Mouse (Mus musculus) myocyte (in vitro differentiated cells): Measurements from ENCODE around the gene Itpr2.

ENCODE experiments used
- CEBPB ChIP-seq: IDR thresholded peaks from 2 replicates; pipeline ENCODE4 v1.6.1; 2011; ENCODE audit warnings: mild to moderate bottlenecking, moderate library complexity; ENCODE audit not compliant: poor library complexity, insufficient read depth, severe bottlenecking
- MYOD1 ChIP-seq, 3 experiments: IDR thresholded peaks; one replicate each; pipeline ENCODE4 v1.6.1; 2011; ENCODE audit warnings: control low read depth in 2 of 3, low read depth in 2 of 3, mild to moderate bottlenecking in 2 of 3, moderate library complexity in 1 of 3; ENCODE audit not compliant: insufficient read length in 2 of 3, control insufficient read depth in 1 of 3
- MYOG ChIP-seq, 3 experiments: IDR thresholded peaks; one replicate each; pipeline ENCODE4 v1.6.1; 2011; ENCODE audit warnings: control low read depth in 2 of 3, low read depth in 2 of 3, mild to moderate bottlenecking in 2 of 3; ENCODE audit not compliant: insufficient read length in 2 of 3, control insufficient read depth in 1 of 3, insufficient read depth in 1 of 3
- POLR2A ChIP-seq: IDR thresholded peaks from one replicate; pipeline ENCODE4 v1.6.1; 2011; ENCODE audit warnings: low read depth, mild to moderate bottlenecking, control low read depth, moderate library complexity; ENCODE audit not compliant: insufficient read length
- TCF12 ChIP-seq: IDR thresholded peaks from one replicate; pipeline ENCODE4 v1.6.1; 2011; ENCODE audit warnings: mild to moderate bottlenecking, control low read depth; ENCODE audit not compliant: poor library complexity, insufficient read depth, severe bottlenecking
- TCF3 ChIP-seq: IDR thresholded peaks from one replicate; pipeline ENCODE4 v1.6.1; 2011; ENCODE audit warnings: low read depth, control low read depth; ENCODE audit not compliant: insufficient read length
- USF1 ChIP-seq: IDR thresholded peaks from one replicate; pipeline ENCODE4 v1.6.1; 2011; ENCODE audit warnings: low read depth, mild to moderate bottlenecking, control low read depth, moderate library complexity

DNA sequence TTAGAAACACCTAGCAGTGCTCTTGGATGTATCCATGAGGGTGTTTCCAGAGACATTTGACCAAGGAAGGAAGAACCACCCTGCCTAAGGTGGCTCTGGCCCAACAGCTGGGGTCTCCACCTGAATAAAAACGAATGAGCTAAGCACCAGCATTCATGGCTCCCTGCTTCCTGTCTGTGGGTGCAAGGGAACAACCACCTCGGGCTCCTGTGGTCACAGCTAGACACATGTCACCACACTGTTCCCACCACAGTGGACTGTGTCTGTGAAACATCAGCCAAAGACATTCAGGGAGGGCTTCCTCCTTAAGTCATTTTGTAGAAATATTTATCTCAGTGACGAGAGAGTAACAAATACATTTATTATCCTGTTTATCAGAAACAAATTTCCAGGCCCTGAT, 196.0 kb downstream of the Itpr2 start:
- TF ChIP-seq CEBPB: no peak
- TF ChIP-seq TCF12: no peak
- no peak for TF ChIP-seq POLR2A
- TF ChIP-seq MYOG (IDR thresholded peaks at IDR 0.05; ENCODE audit: control insufficient read depth in 1 of 3, insufficient read depth in 1 of 3, insufficient read length in 2 of 3, low read depth in 2 of 3): no peak
- no peak for TF ChIP-seq USF1
- TF ChIP-seq MYOD1 (IDR thresholded peaks at IDR 0.05; ENCODE audit: control insufficient read depth in 1 of 3, insufficient read length in 2 of 3, low read depth in 2 of 3): no peak
- TF ChIP-seq TCF3: no peak
